Mouse (Mus musculus) ES-E14 (cell line): Measurements from ENCODE around the gene Gsta2. TPM values are rescaled to one million over a fixed set of nuclear protein-coding genes. Genes with fewer than 3 reads are reported as not detected.

Experiments
- DNase-seq: peaks from one replicate; pipeline ENCODE4 v3.0.0-alpha.2; 2013; ENCODE audit warnings: low read depth, low spot score
- H3K27ac ChIP-seq: 2 replicates; pipeline ENCODE4 v1.5.1; 2012; ENCODE audit warnings: low read depth, mild to moderate bottlenecking, low read length, moderate library complexity, mixed read lengths; ENCODE audit not compliant: poor library complexity, insufficient read depth, severe bottlenecking
- H3K36me3 ChIP-seq: 2 replicates; pipeline ENCODE4 v1.6.1; 2012; ENCODE audit warnings: mild to moderate bottlenecking, low read length, moderate library complexity, mixed read lengths; ENCODE audit not compliant: control insufficient read depth, poor library complexity, insufficient read depth, severe bottlenecking
- H3K4me1 ChIP-seq, 2 experiments: fragments of 150-350 bp in 1 of 2; sonication (generic) in 1 of 2; 2 replicates each; pipeline ENCODE4 v1.6.1; 2012; ENCODE audit warnings: low read length in 2 of 2, mild to moderate bottlenecking in 1 of 2, mixed read lengths in 1 of 2; ENCODE audit not compliant: control insufficient read depth in 2 of 2, insufficient read depth in 2 of 2, poor library complexity in 1 of 2
- H3K4me3 ChIP-seq, 2 experiments: fragments of 150-350 bp in 1 of 2; sonication (generic) in 1 of 2; 2 replicates each; pipeline ENCODE4 v1.5.1; 2012; ENCODE audit warnings: low read length in 2 of 2, low read depth in 1 of 2, mild to moderate bottlenecking in 1 of 2, mixed read lengths in 1 of 2; ENCODE audit not compliant: insufficient read depth in 1 of 2, poor library complexity in 1 of 2, severe bottlenecking in 1 of 2
- H3K9ac ChIP-seq: 2 replicates; pipeline ENCODE4 v1.6.1; 2012; ENCODE audit warnings: low read depth, mild to moderate bottlenecking, low read length, mixed read lengths; ENCODE audit not compliant: poor library complexity, insufficient read depth, severe bottlenecking
- H3K9me3 ChIP-seq: fragments of 150-350 bp; sonication (generic); 2 replicates; pipeline ENCODE4 v1.6.1; 2012; ENCODE audit warnings: low read depth, mild to moderate bottlenecking, low read length; ENCODE audit not compliant: control insufficient read depth, insufficient read depth
- CHD2 ChIP-seq: IDR thresholded peaks from 2 replicates; pipeline ENCODE4 v1.6.1; 2014; ENCODE audit warnings: mild to moderate bottlenecking, low read depth, low read length, inconsistent platforms
- HCFC1 ChIP-seq: IDR thresholded peaks from 2 replicates; pipeline ENCODE4 v1.6.1; 2012; ENCODE audit warnings: low read length, inconsistent platforms, borderline replicate concordance; ENCODE audit not compliant: insufficient read depth
- MAFK ChIP-seq: IDR thresholded peaks from 2 replicates; pipeline ENCODE4 v1.6.1; 2014; ENCODE audit warnings: mild to moderate bottlenecking, low read depth, low read length, inconsistent platforms; ENCODE audit not compliant: insufficient read depth
- ZC3H11A ChIP-seq: IDR thresholded peaks from 2 replicates; pipeline ENCODE4 v1.6.1; 2012; ENCODE audit warnings: low read depth, mild to moderate bottlenecking, inconsistent platforms, low read length, borderline replicate concordance
- ZNF384 ChIP-seq: IDR thresholded peaks from 2 replicates; pipeline ENCODE4 v1.6.1; 2012; ENCODE audit warnings: low read depth, low read length, inconsistent platforms
- in situ Hi-C, 2 experiments: fragments of 600-800 bp; cut with MboI; formaldehyde crosslinking; loops; one replicate each; pipeline ENCODE4 v1.15.1; 2025; ENCODE audit warnings: low sequenced_read_pairs in 2 of 2, inconsistent platforms in 1 of 2; ENCODE audit not compliant: unreplicated experiment in 2 of 2
- total RNA-seq: library from RNA; depleted of rRNA; stranded (reverse); fragments of 300-350 nt; gene quantifications from 2 replicates; pipeline ENCODE4 v1.2.3, GENCODE M21; 2012

Gsta2 gene
- total RNA-seq, 1 experiment: not detected

GRCm38 (mm10) chr9:78389981-78390380 is 34.4 kb upstream of the Gsta2 start:
- no peak overlapping the region for H3K9ac ChIP-seq
- DNase-seq: no peak
- TF ChIP-seq ZNF384 (no peak), MAFK (no peak), ZC3H11A (no peak), CHD2 (no peak), HCFC1 (no peak)
- H3K4me3 ChIP-seq: no peak overlapping the region
- in situ Hi-C loops: loop anchor here in 1 of 2 experiments (5.0 kb wide), 1 partner anchor 33 kb away; the partner anchor contains the start of gene Gsta2
- peaks cover 0 to 2% of the 10 kb centered on the region in 2 experiments; a peak in 1 of 4 replicates for H3K4me1 ChIP-seq
- H3K9me3 ChIP-seq: no peaks in the 10 kb centered on the region
- H3K27ac ChIP-seq: no peak overlapping the region
- H3K36me3 ChIP-seq: no peaks in the 10 kb centered on the region

- Histone ChIP-seq H3K4me1 (peaks cover 0 to 2% of the 10 kb centered on the region in 2 experiments; a peak in 1 of 4 replicates), H3K9me3 (no peaks in the 10 kb centered on the region), H3K27ac (no peak overlapping the region), H3K9ac (no peak overlapping the region), H3K4me3 (no peak overlapping the region), H3K36me3 (no peaks in the 10 kb centered on the region)
- no peak for DNase-seq
- TF ChIP-seq MAFK (no peak), ZC3H11A (no peak), HCFC1 (no peak), ZNF384 (no peak), CHD2 (no peak)
- in situ Hi-C loops: no loop called here
Measured at GRCm38 (mm10) chr9:78386947-78387346, 31.4 kb upstream of the Gsta2 start.

GRCm38 (mm10) chr9:78385893-78386292 is 30.3 kb upstream of the Gsta2 start:
- H3K4me3 ChIP-seq: no peak overlapping the region
- H3K9ac ChIP-seq: no peak overlapping the region
- H3K4me1 ChIP-seq: peaks cover 0 to 2% of the 10 kb centered on the region in 2 experiments; a peak in 1 of 4 replicates
- H3K36me3 ChIP-seq: no peaks in the 10 kb centered on the region
- in situ Hi-C loops: no loop called here
- no peak overlapping the region for H3K27ac ChIP-seq
- H3K9me3 ChIP-seq: no peaks in the 10 kb centered on the region
- DNase-seq: peak; percentile 56
- TF ChIP-seq HCFC1 (no peak), ZC3H11A (peak; percentile 96), ZNF384 (no peak), MAFK (no peak)

- H3K27ac ChIP-seq: peak within 1 kb of the TSS; percentile 96
- no peak for DNase-seq
- in situ Hi-C loops: no loop called here
Measured at GRCm38 (mm10) chr9:78378113-78378785, 22.7 kb upstream of the Gsta2 start, which contains the start of gene Ooep. Gene Ooep (minus strand): TSS chr9:78378725.

More at GRCm38 (mm10) chr9:78378113-78378785, 22.7 kb upstream of the Gsta2 start, which contains the start of gene Ooep:
- H3K9me3 ChIP-seq: no peaks in the 10 kb centered on the region
- no peak for TF ChIP-seq HCFC1
- no peak for TF ChIP-seq ZC3H11A
- no peak for TF ChIP-seq ZNF384
- no peak for TF ChIP-seq MAFK
- no peak for TF ChIP-seq CHD2
- peak within 1 kb of the TSS; percentile 75 for H3K9ac ChIP-seq
- H3K4me3 ChIP-seq: peak within 1 kb of the TSS; percentile 59 to 66
- peaks cover 0 to 11% of the 10 kb centered on the region in 2 experiments; a peak in 3 of 4 replicates for H3K4me1 ChIP-seq
- H3K36me3 ChIP-seq: no peaks in the 10 kb centered on the region
